In genomic region chr19:56297264-56297663, GRCm38 (mm10) we compare ENCODE assay signal across 26 mouse cellular contexts. TPM values are rescaled to one million over a fixed set of nuclear protein-coding genes. Genes with fewer than 3 reads are reported as not detected.
DNase-seq lines count a peak whose midpoint lies in the region; TF ChIP-seq lines count a peak whose summit lies in the region.
"Had no signal": no experiment of that assay in that cellular context is flagged by ENCODE, and none has a peak within 500 bp of the region (broad histone marks: within the 10 kb centered on the region; RNA-seq: fewer than 3 reads in every experiment).

No protein-coding gene starts in this region.

- H3K79me2 ChIP-seq in myocyte (ENCODE audit: control insufficient read depth, insufficient read depth) = no peaks in the 10 kb centered on the region

- H3K27me3 ChIP-seq in myocyte (ENCODE audit: control insufficient read depth, insufficient read depth, insufficient read length) = no peaks in the 10 kb centered on the region
- H3K27me3 ChIP-seq: forebrain, embryonic 13.5 days; forebrain, embryonic 15.5 days had no signal

- intact Hi-C loops in left cerebral cortex, adult 2 months (cut with DNase I) = no loop called here

- H3K36me3 ChIP-seq in myocyte (ENCODE audit: control insufficient read depth, insufficient read depth) = no peaks in the 10 kb centered on the region
- H3K36me3 ChIP-seq: embryonic facial prominence, embryonic 10.5 days; embryonic facial prominence, embryonic 12.5 days; forebrain, embryonic 15.5 days had no signal

- no peak overlapping the region for H3K4me3 ChIP-seq in myocyte
- no peak overlapping the region for H3K4me3 ChIP-seq in left cerebral cortex, adult 2 months
- H3K4me3 ChIP-seq: embryonic facial prominence, embryonic 10.5 days; embryonic facial prominence, embryonic 12.5 days; forebrain, embryonic 13.5 days; forebrain, embryonic 15.5 days had no signal

- H3K4me2 ChIP-seq in myocyte (ENCODE audit: low read depth) = no peak overlapping the region
- H3K4me2 ChIP-seq: embryonic facial prominence, embryonic 12.5 days; forebrain, embryonic 13.5 days; forebrain, embryonic 15.5 days had no signal

- H3ac ChIP-seq in myocyte (ENCODE audit: control insufficient read depth, insufficient read length) = no peak overlapping the region

- no peak overlapping the region for H3K27ac ChIP-seq in left cerebral cortex, adult 2 months
- H3K27ac ChIP-seq: embryonic facial prominence, embryonic 10.5 days; embryonic facial prominence, embryonic 12.5 days; forebrain, embryonic 13.5 days; forebrain, embryonic 15.5 days had no signal

- TF ChIP-seq POLR2A in myocyte (IDR thresholded peaks at IDR 0.05; ENCODE audit: insufficient read length, low read depth) = no peak

- no peak for TF ChIP-seq CTCF in left cerebral cortex, adult 2 months (IDR thresholded peaks at IDR 0.05)

- DNase-seq in embryo, embryonic 10.5 days (ENCODE audit: low spot score) = peak; percentile 13
- no peak for DNase-seq in embryo, embryonic 9.5 days (ENCODE audit: extremely low spot score)
- DNase-seq in ZHBTc4 (ENCODE audit: low read depth, low spot score) = peak; percentile 17
- DNase-seq in thymus, adult 18-20 months = no peak
- DNase-seq in left cerebral cortex, adult 2 months (ENCODE audit: extremely low spot score in 1 of 2, low spot score in 2 of 2) = no peak
- DNase-seq: adrenal gland, adult 8-10 months; adrenal gland, postnatal 14 days; adrenal gland, postnatal 36 days; B cell, adult 2 months; cerebellum, adult 11-12 months; cerebellum, adult 2 months; cerebellum, adult 9-10 months; cerebellum, postnatal 10 days; cerebellum, postnatal 25 days; embryo, embryonic 11 days; forebrain, postnatal 0 days had no signal

TF ChIP-seq in myocyte, 11 proteins besides CTCF, POLR2A, EP300 and RAD21:
- no peak for TF ChIP-seq TCF3 (IDR thresholded peaks at IDR 0.05; ENCODE audit: insufficient read length, low read depth)
- no peak for TF ChIP-seq CEBPB (IDR thresholded peaks at IDR 0.05; ENCODE audit: insufficient read depth, poor library complexity, severe bottlenecking)
- TF ChIP-seq MYOD1 (IDR thresholded peaks at IDR 0.05; ENCODE audit: control insufficient read depth in 1 of 3, insufficient read length in 2 of 3, low read depth in 2 of 3) = peak in 2 of 3 experiments; percentile 38 to 71
- TF ChIP-seq MYOG (IDR thresholded peaks at IDR 0.05; ENCODE audit: control insufficient read depth in 1 of 3, insufficient read depth in 1 of 3, insufficient read length in 2 of 3, low read depth in 2 of 3) = peak in 1 of 3 experiments; percentile 74

RNA-seq across cellular contexts. Expression of gene Habp2, which starts 10.3 kb away (rescaled TPM):
- polyA plus RNA-seq in myocyte (2012; fragmentation: generic; extraction: Trizol) = 0.49 TPM
- total RNA-seq in left cerebral cortex, adult 2 months (2021) = not detected
- total RNA-seq: adrenal gland, adult 8-10 months; CH12.LX; forebrain, postnatal 0 days; MEL had no signal
- polyA plus RNA-seq: activated CD4-positive, CD25-positive, alpha-beta regulatory T cell, adult 4 months; cerebellum, adult 2 months; cortical plate, adult 2 months; embryonic facial prominence, embryonic 10.5 days; embryonic facial prominence, embryonic 12.5 days; forebrain, embryonic 11.5 days; forebrain, embryonic 15.5 days; forebrain, postnatal 0 days had no signal

Comparison
In these comparisons a context has a peak if more than half of its experiments do, and no peak if none do; other contexts are left out.
1. DNase-seq: peak in embryo, embryonic 10.5 days (single experiment) and ZHBTc4 (single experiment); none in embryo, embryonic 9.5 days (single experiment), thymus, adult 18-20 months (0 of 2) and left cerebral cortex, adult 2 months (0 of 2).